11 mouse cellular contexts compared by ENCODE assay signal in the genomic region with DNA sequence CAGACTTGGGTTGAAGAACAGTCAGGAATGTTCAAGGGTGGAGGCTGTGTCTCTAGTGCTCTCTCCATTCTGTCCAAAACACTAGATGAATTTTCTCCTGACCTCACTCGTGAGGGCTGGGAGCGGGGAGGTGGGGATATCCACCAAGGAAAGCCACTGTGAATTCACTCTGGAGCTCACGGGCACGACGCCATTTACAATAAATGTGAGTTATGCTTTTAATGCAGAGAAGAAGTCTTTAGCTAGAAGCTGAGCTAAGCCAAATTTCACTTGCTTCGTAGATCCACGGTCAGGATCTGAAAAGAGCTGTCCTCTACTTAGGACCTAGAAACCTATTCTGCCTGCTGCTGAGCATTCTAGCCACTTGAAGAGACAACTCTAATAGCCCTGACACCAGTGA. TPM values are rescaled to one million over a fixed set of nuclear protein-coding genes. Genes with fewer than 3 reads are reported as not detected.
DNase-seq lines count a peak whose midpoint lies in the region; ATAC-seq lines count a peak whose summit lies in the region.
"Had no signal": no experiment of that assay in that cellular context is flagged by ENCODE, and none has a peak within 500 bp of the region (broad histone marks: within the 10 kb centered on the region; RNA-seq: fewer than 3 reads in every experiment).

No protein-coding gene starts in this region.

- H3K4me2 ChIP-seq in embryonic facial prominence, embryonic 12.5 days (replicated peaks), result peak overlapping the region; percentile 98
- peak overlapping the region; percentile 98 for H3K4me2 ChIP-seq in limb, embryonic 12.5 days
- H3K4me2 ChIP-seq in hindbrain, embryonic 13.5 days, result no peak overlapping the region
- H3K4me2 ChIP-seq in neural tube, embryonic 14.5 days (ENCODE audit: low read depth, low read length), result peak overlapping the region; percentile 4; the same call in 1 of the 2 replicates

- peaks cover 40% of the 10 kb centered on the region for H3K27me3 ChIP-seq in embryonic facial prominence, embryonic 12.5 days
- peaks cover 78% of the 10 kb centered on the region for H3K27me3 ChIP-seq in embryonic facial prominence, embryonic 10.5 days (replicated peaks; ENCODE audit: low read depth, poor library complexity, severe bottlenecking)
- peaks cover 68% of the 10 kb centered on the region for H3K27me3 ChIP-seq in limb, embryonic 12.5 days
- H3K27me3 ChIP-seq in limb, embryonic 10.5 days (ENCODE audit: low read depth, poor library complexity, severe bottlenecking), result peaks cover 63% of the 10 kb centered on the region
- peaks cover 53% of the 10 kb centered on the region for H3K27me3 ChIP-seq in hindbrain, embryonic 13.5 days
- peaks cover 15% of the 10 kb centered on the region for H3K27me3 ChIP-seq in neural tube, embryonic 14.5 days (ENCODE audit: control insufficient read depth, insufficient read depth, low read length)

- peaks cover 16% of the 10 kb centered on the region; the same call in 1 of the 2 replicates for H3K4me1 ChIP-seq in embryonic facial prominence, embryonic 12.5 days
- H3K4me1 ChIP-seq in embryonic facial prominence, embryonic 10.5 days, result peaks cover 30% of the 10 kb centered on the region
- H3K4me1 ChIP-seq in limb, embryonic 12.5 days (replicated peaks), result peaks cover 18% of the 10 kb centered on the region
- peaks cover 26% of the 10 kb centered on the region for H3K4me1 ChIP-seq in limb, embryonic 10.5 days
- peaks cover 19% of the 10 kb centered on the region for H3K4me1 ChIP-seq in hindbrain, embryonic 13.5 days (replicated peaks)
- peaks cover 7% of the 10 kb centered on the region; the same call in 1 of the 2 replicates for H3K4me1 ChIP-seq in neural tube, embryonic 14.5 days (ENCODE audit: control insufficient read depth, insufficient read depth, low read length)

- ATAC-seq in embryonic facial prominence, embryonic 12.5 days (ENCODE audit: insufficient number of reproducible peaks, insufficient read depth, low FRiP score, low TSS enrichment), result no peak
- no peak for ATAC-seq in limb, embryonic 12.5 days (ENCODE audit: insufficient number of reproducible peaks, insufficient read depth, low FRiP score, low TSS enrichment, low read depth)
- no peak for ATAC-seq in hindbrain, embryonic 13.5 days (ENCODE audit: low FRiP score)
- no peak for ATAC-seq in neural tube, embryonic 14.5 days (ENCODE audit: low read depth)

- DNase-seq in embryonic facial prominence, embryonic 10.5 days (ENCODE audit: low spot score), result no peak
- no peak for DNase-seq in limb, embryonic 10.5 days (ENCODE audit: low spot score)
- no peak for DNase-seq in ovary, adult 18-20 months (ENCODE audit: low spot score)
- DNase-seq in layer of hippocampus, adult 9-11 months, result no peak
- DNase-seq: adrenal gland, adult 2 months; gastrocnemius, postnatal 36 days had no signal

- peak overlapping the region; percentile 56 for H3K4me3 ChIP-seq in embryonic facial prominence, embryonic 12.5 days
- no peak overlapping the region for H3K4me3 ChIP-seq in embryonic facial prominence, embryonic 10.5 days
- H3K4me3 ChIP-seq in limb, embryonic 12.5 days (replicated peaks), result peak overlapping the region; percentile 16; the same call in 1 of the 2 replicates
- H3K4me3 ChIP-seq in limb, embryonic 10.5 days, result no peak overlapping the region; the same call in 1 of the 2 replicates
- peak overlapping the region; percentile 7; the same call in 1 of the 2 replicates for H3K4me3 ChIP-seq in hindbrain, embryonic 13.5 days
- H3K4me3 ChIP-seq in neural tube, embryonic 14.5 days (ENCODE audit: low read depth, low read length), result no peak overlapping the region

- no peaks in the 10 kb centered on the region for H3K36me3 ChIP-seq in embryonic facial prominence, embryonic 12.5 days
- no peaks in the 10 kb centered on the region for H3K36me3 ChIP-seq in embryonic facial prominence, embryonic 10.5 days (replicated peaks)
- H3K36me3 ChIP-seq in limb, embryonic 12.5 days, result no peaks in the 10 kb centered on the region
- no peaks in the 10 kb centered on the region for H3K36me3 ChIP-seq in limb, embryonic 10.5 days
- no peaks in the 10 kb centered on the region for H3K36me3 ChIP-seq in hindbrain, embryonic 13.5 days
- H3K36me3 ChIP-seq in neural tube, embryonic 14.5 days (ENCODE audit: control insufficient read depth, insufficient read depth, low read length), result no peaks in the 10 kb centered on the region

- WGBS in embryonic facial prominence, embryonic 12.5 days, result 55% methylated on average over 7 of the region's 7 CpGs
- WGBS in embryonic facial prominence, embryonic 10.5 days, result 64% methylated on average over 7 of the region's 7 CpGs
- 51% methylated on average over 7 of the region's 7 CpGs for WGBS in limb, embryonic 12.5 days
- WGBS in limb, embryonic 10.5 days, result 58% methylated on average over 7 of the region's 7 CpGs
- WGBS in hindbrain, embryonic 13.5 days, result 68% methylated on average over 7 of the region's 7 CpGs
- 63% methylated on average over 7 of the region's 7 CpGs for WGBS in neural tube, embryonic 14.5 days

- H3K27ac ChIP-seq in embryonic facial prominence, embryonic 12.5 days, result no peak overlapping the region
- no peak overlapping the region for H3K27ac ChIP-seq in embryonic facial prominence, embryonic 10.5 days (replicated peaks)
- H3K27ac ChIP-seq in limb, embryonic 12.5 days, result no peak overlapping the region
- H3K27ac ChIP-seq in limb, embryonic 10.5 days, result no peak overlapping the region
- no peak overlapping the region for H3K27ac ChIP-seq in hindbrain, embryonic 13.5 days
- no peak overlapping the region for H3K27ac ChIP-seq in neural tube, embryonic 14.5 days (ENCODE audit: low read depth, low read length)
- H3K27ac ChIP-seq: macrophage had no signal

- no peaks in the 10 kb centered on the region for H3K9me3 ChIP-seq in embryonic facial prominence, embryonic 12.5 days
- H3K9me3 ChIP-seq in embryonic facial prominence, embryonic 10.5 days, result no peaks in the 10 kb centered on the region
- no peaks in the 10 kb centered on the region for H3K9me3 ChIP-seq in limb, embryonic 12.5 days
- no peaks in the 10 kb centered on the region for H3K9me3 ChIP-seq in limb, embryonic 10.5 days (replicated peaks)
- H3K9me3 ChIP-seq in hindbrain, embryonic 13.5 days, result no peaks in the 10 kb centered on the region
- H3K9me3 ChIP-seq in neural tube, embryonic 14.5 days (ENCODE audit: control insufficient read depth, low read length), result no peaks in the 10 kb centered on the region

- no peak overlapping the region for H3K9ac ChIP-seq in embryonic facial prominence, embryonic 12.5 days
- no peak overlapping the region for H3K9ac ChIP-seq in limb, embryonic 12.5 days (replicated peaks)
- no peak overlapping the region for H3K9ac ChIP-seq in hindbrain, embryonic 13.5 days
- no peak overlapping the region for H3K9ac ChIP-seq in neural tube, embryonic 14.5 days (replicated peaks; ENCODE audit: low read depth, low read length)

RNA-seq across cellular contexts. Expression of a gene that starts 2.1 kb away (rescaled TPM):
- 3.4 and 4.3 TPM in 2 replicates for polyA plus RNA-seq in embryonic facial prominence, embryonic 12.5 days (2016; fragmentation: Nextera tagmentation; extraction: Ambion mirVana)
- 0.78 and 1.1 TPM in 2 replicates for polyA plus RNA-seq in embryonic facial prominence, embryonic 10.5 days (2016; fragmentation: Nextera tagmentation; extraction: Ambion mirVana)
- 1.7 and 1.9 TPM in 2 replicates for polyA plus RNA-seq in limb, embryonic 12.5 days (2016; fragmentation: Nextera tagmentation; extraction: Ambion mirVana)
- 0.58 and 0.81 TPM in 2 replicates for polyA plus RNA-seq in limb, embryonic 10.5 days (2016; fragmentation: Nextera tagmentation; extraction: Ambion mirVana)
- 1.1 and 1.6 TPM in 2 replicates for polyA plus RNA-seq in hindbrain, embryonic 13.5 days (2015; fragmentation: Nextera tagmentation; extraction: Ambion mirVana)
- 1.7 and 1.9 TPM in 2 replicates for polyA plus RNA-seq in neural tube, embryonic 14.5 days (2014; fragmentation: Nextera tagmentation; extraction: Ambion mirVana)
- polyA plus RNA-seq: macrophage had no signal

Comparison
In these comparisons a context has a peak if more than half of its experiments do, and no peak if none do; other contexts are left out.
1. H3K4me3 ChIP-seq: peak in embryonic facial prominence, embryonic 12.5 days (single experiment), limb, embryonic 12.5 days (single experiment) and hindbrain, embryonic 13.5 days (single experiment); none in embryonic facial prominence, embryonic 10.5 days (single experiment), limb, embryonic 10.5 days (single experiment) and neural tube, embryonic 14.5 days (single experiment).